Mouse (Mus musculus) adrenal gland, postnatal 36 days (tissue): Measurements from ENCODE around the gene Abhd5. TPM values are rescaled to one million over a fixed set of nuclear protein-coding genes. Genes with fewer than 3 reads are reported as not detected.
A peak's percentile ranks its signal among the peaks of the same experiment; 100 is the strongest.

Experiments
- DNase-seq, 2 experiments: peaks; one replicate each; pipeline ENCODE4 v3.0.0; 2021; ENCODE audit warnings: mixed read lengths in 1 of 2
- total RNA-seq, 2 experiments: library from RNA; stranded (reverse); gene quantifications; 2 replicates each; pipeline ENCODE4 v1.2.3; 2021

The Abhd5 gene
- total RNA-seq, 2 experiments from 2014 or later, result 91.9 to 117 TPM

DNA sequence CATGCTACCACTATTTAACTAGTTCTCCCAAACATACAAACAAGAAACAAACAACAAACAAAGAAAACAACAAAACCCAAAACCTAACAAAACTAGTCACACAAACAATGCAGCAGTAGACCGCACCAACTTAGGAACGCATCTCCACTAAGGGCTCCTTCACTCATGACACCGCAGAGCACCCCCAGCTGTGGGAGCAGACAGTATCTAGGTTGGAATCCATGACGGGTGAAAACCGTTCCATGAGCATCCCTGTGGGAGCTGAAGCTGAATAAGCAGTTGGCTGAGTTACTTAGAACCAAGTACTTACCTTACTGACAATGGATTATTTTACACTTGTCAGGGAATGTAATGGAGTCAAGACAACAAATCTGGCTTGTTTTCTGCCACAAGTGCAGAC is 5.3 kb upstream of the Abhd5 start:
- no peak for DNase-seq

- DNase-seq, result no peak
Observed at GRCm38 (mm10) chr9:122347882-122348281, 3.5 kb upstream of the Abhd5 start.

- DNase-seq, result no peak
Observed at GRCm38 (mm10) chr9:122349286-122349685, 2.1 kb upstream of the Abhd5 start.

DNA sequence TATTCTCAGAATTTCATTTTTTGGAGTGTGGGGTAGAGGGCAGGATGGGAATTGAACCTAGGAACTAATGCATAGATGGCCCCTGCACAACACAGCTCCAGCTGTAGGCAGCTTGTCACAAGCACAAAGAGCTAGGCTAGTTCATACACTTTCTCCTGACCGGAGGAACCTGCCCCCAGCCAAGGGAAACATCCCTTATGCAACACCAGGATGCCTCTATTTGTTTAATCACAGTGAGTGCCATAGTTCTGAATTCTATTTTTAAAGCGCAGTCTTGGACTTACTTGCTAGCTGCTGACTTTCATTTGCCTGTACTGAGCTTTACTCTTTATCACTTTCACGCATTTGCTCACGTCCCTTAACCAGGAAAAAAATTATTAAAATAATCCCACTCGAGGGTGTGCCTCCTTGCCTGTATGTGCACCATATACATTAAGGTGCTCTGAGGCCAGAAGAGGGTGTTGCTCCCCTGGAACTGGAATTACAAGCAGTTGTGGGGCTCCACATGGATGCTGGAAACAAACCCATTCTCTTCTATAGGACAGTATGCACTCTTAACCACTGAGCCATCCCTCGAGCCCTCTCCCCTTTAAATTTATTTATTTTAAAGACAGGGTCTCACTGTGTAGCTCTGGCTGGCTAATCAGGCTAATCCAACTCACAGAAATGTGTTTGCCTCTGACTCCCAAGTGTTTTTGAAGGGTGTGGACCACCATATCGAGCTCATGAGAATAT is 845 bp upstream of the Abhd5 start:
- no peak for DNase-seq

GRCm38 (mm10) chr9:122352025-122352392 is 601 bp downstream of the Abhd5 start:
- DNase-seq, result no peak

- DNase-seq, result no peak
Observed at GRCm38 (mm10) chr9:122352911-122353310, 1.5 kb downstream of the Abhd5 start.

DNA sequence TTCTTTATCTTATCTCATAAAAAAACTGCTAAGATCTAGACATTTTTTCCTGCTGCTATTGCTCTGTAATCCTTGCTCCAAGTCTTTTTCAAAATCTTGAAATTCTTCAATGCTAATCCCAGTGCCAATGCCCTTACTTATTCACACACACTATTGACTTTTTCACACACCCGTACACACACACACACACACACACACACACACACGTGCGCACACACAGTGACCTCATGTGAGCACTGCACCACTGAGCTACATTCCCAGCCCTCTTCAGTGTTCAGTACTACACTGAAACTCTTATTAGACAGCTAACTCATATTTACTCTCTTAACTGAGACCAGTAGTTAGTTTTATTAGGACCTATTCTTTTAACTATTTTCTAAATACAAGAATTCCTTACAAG is 2.8 kb downstream of the Abhd5 start:
- no peak for DNase-seq

DNA sequence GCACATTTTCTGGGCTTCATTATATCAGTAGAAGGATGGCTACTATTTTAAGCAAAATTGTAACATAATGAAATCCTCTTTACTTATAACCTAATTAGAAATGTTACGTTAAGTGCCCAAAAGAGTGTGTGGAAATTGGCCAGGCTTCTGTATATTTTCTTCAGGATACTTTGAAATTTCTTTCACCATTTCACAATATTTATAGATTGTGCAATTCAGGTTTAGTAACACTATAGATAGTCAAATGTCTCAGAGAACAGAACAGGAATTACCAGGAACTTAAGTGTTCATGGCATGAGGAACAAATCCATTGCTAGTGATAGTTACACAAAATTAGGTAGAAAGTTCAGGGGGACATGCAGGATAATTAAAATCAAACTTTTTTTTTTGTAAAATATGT is 5.7 kb downstream of the Abhd5 start:
- DNase-seq, result no peak

GRCm38 (mm10) chr9:122357626-122358025 is 6.2 kb downstream of the Abhd5 start:
- no peak for DNase-seq

DNA sequence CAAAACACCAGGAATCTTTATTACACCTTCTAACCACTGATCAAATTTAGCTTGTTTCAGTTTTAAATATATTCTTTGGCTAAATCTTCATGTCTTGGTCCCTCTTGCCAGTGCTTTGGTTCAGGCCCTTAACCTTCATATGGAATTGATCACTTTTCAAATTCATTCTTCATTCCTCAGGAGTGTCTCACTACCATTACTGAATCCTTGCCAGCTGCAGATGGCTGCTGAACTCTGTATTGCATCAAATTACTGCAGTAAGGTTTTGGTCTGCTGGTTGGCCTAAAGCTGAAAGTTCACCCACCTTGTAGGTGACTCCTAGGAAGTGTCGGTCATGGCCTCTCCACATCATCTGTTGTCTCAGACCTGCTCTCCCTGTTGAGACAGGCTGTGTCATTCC is 12.8 kb downstream of the Abhd5 start:
- DNase-seq, result no peak

DNA sequence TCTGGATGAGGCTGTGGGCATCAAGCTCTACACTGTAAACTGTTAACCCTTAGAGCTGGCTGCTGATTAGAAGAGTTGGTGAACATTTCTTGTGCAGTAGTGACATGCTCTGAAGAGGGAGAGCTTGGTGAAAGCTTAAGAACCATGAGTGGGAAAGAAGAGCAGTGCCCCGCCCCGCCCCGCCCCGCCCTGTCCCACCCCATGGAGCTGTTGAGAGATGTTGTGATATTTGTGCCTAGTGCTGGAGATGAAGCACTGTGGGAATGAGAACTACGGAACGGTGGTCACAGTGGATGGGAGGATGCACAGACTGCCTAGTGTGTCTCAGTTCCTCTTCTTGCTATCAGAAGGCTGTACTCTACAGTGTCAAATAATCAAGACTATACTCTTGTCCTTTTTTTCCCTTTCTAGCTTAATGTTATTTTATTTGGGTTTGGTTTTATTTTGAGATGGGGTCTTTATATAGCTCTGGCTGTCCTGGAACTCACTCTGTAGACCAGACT is 18.9 kb downstream of the Abhd5 start:
- no peak for DNase-seq

GRCm38 (mm10) chr9:122372506-122372905 is 21.1 kb downstream of the Abhd5 start:
- DNase-seq, result no peak

GRCm38 (mm10) chr9:122372991-122373390 is 21.6 kb downstream of the Abhd5 start:
- no peak for DNase-seq

GRCm38 (mm10) chr9:122378986-122379385 is 27.6 kb downstream of the Abhd5 start:
- DNase-seq, result no peak

DNA sequence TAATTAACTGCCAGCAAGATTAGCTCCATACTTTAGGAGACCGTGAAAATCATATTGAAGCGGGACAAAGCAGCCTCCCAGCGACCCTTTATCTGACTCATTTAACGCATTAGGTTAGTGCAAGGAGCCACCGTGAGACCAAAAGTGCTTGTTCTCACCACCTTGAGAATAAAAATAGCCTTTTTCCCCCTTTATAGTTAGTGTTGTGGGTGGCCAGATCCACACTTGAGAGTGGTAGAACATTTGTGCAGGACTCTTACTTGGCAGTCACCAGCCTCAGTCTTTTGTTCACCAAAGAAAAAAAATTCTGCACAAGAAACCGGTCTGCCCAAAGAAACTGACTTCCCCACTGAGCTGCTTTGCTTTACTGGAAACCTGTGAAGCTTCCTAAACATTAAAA is 29.6 kb downstream of the Abhd5 start:
- no peak for DNase-seq

DNA sequence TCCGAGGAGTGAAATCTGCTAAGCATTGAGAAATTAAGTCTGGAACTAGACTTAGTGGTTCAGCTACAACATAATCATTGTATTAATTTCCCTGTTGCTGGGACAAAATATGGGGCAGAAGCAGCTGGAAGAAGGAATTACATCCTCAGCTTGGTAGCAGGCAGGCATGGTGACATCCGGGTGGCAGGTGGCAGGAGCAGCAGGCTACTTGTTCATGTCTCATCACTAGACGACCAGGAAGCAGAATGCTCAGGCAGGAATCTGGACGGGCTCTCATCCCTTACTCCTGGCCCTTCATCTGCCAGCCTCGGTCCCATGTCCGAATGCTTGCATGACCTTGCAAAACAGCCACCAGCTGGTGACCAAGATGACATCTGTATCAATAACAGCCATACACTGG is 30.6 kb downstream of the Abhd5 start:
- no peak for DNase-seq

DNA sequence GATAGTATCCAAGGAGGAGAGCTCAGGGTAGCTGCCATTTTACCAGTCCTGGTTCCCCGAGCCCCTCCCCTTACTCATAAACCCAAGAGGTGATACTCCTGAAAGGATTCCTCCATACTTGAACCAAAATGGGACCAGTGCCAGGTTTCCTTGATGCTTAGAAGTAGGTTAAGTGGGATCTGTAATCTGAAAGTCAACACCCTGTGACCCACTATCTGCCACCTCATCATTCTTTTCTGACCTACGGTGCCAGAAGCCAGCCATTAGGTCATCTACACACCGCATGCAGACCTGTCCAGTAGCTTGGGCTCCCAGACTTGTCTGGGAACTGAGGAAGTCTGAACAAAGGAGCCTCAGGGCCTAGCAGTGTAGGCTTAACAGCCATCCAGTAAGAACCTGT is 34.6 kb downstream of the Abhd5 start:
- no peak for DNase-seq

DNA sequence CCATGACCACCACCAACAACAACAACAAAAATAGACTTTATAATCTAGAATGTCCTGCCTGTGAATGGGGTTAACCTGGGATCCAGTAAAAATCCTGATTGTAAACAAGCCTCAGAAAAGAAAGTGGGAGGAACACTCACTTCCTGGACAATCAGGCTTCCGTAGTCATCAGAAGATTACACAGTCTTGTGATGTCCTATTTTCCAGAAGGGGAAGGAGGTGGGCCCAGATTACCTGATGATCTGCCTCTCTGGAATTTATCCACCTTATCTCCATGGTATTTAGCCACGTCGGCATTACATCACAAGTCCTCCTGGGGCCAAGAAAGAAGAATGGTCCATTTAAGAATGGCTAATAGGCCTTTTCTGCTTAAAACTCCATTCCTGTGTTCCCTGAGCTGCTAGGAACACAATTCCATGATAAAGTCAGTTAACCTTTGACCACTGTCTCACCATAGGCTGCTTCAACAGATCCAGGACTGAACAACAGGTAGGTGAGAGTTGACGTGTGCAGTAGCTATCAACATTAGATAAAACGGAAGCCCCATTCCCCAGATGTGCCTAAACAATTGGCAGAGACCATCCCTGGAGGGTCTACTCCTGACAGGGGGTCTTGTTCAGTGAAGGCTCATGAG is 38.0 kb downstream of the Abhd5 start:
- no peak for DNase-seq

DNA sequence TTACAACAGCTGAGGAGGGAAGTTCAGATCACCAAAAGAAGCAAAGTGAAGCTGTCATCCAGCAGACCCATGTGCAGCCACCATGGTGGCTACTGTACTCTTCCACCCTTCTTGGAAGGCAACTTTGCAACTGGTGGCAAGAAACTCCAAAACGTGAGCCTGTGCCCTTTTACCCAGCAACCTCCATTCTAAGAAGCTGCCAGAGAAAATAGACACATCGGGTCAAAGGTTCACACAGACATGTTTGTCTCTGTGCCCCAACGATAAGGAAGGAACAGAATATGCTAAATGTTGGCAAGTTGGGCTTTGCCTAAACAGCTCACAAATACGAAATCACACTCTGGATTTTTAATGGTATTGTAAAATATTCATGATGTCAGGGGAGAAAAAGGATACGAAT is 44.4 kb downstream of the Abhd5 start:
- no peak for DNase-seq

GRCm38 (mm10) chr9:122397156-122397555 is 45.7 kb downstream of the Abhd5 start:
- DNase-seq, result peak; percentile 24 to 46

DNA sequence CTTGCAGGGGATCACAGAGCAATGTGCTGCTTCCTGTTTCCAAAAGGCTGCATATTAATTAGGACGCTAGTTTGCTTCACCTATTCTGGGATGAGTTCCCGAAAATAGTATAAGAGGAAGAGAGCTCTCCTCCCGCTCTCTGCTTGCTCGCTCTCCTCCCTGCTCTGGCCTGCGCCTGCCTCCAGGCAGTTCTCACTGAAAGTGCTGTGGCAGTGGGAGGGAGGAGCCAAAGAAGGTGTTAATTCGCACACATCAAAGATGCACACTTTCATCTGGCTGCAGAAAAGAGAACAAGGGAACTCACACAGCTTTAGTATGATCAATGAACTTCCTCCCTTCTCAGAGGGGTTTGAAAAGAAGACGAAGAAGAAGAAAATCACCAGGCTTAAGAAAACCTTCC is 47.3 kb downstream of the Abhd5 start:
- no peak for DNase-seq

- DNase-seq, result no peak
Observed at GRCm38 (mm10) chr9:122401239-122401638, 49.8 kb downstream of the Abhd5 start.

GRCm38 (mm10) chr9:122410437-122411175 is 59.2 kb downstream of the Abhd5 start:
- DNase-seq, result no peak
